Mouse (Mus musculus): Measurements from ENCODE around the gene Csf3.
A peak's percentile ranks its signal among the peaks of the same experiment; 100 is the strongest.
"Not testable (repeated sequence)": the region's sequence is repeated elsewhere in the genome, so short reads cannot be mapped to it uniquely, and the experiment has no call there.

Csf3 gene

GRCm38 (mm10) chr11:98701213-98701670 lies at the start of gene Csf3:
TSS of gene Csf3 (plus strand) at chr11:98701263.
- no peak for DNase-seq (ENCODE audit: low spot score in 2 of 2)

- DNase-seq (ENCODE audit: low spot score in 2 of 2) = peak in 1 of 2 experiments; percentile 50
Measured at GRCm38 (mm10) chr11:98655076-98655475, 46.0 kb upstream of the Csf3 start.

GRCm38 (mm10) chr11:98660517-98660916 lies 40.5 kb upstream of the Csf3 start:
- no peak for DNase-seq (ENCODE audit: low spot score in 2 of 2)

GRCm38 (mm10) chr11:98664091-98664490 lies 37.0 kb upstream of the Csf3 start, which contains the start of gene Gsdma:
TSS of gene Gsdma (plus strand) at chr11:98664351.
- DNase-seq (ENCODE audit: low spot score in 2 of 2) = no peak

- DNase-seq (ENCODE audit: low spot score in 2 of 2) = no peak
Measured at GRCm38 (mm10) chr11:98668984-98669383, 32.1 kb upstream of the Csf3 start.

- no peak for DNase-seq (ENCODE audit: low spot score in 2 of 2)
Measured at GRCm38 (mm10) chr11:98671284-98671815, 29.7 kb upstream of the Csf3 start.

DNA sequence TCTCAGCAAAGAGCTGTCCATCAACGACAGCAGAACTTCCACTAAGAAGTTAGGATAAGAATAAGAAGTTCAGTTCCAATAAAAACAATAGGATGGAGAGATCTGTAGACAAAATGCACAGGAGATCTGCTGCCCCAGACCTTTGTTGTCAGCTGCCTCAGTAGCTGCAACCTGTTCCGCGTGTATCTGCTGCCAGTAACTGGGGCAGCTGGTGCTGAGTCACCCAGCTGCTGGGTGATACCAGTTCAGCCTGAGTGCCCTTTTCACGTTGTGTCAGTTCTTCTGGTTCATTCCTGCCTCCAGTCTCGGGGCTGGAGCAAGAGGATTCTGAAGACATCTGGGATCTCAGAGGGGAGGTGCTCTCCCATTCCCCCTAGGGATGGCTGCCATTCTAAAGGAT lies 29.2 kb upstream of the Csf3 start:
- peak; percentile 17 to 46 for DNase-seq (ENCODE audit: low spot score in 2 of 2)

DNA sequence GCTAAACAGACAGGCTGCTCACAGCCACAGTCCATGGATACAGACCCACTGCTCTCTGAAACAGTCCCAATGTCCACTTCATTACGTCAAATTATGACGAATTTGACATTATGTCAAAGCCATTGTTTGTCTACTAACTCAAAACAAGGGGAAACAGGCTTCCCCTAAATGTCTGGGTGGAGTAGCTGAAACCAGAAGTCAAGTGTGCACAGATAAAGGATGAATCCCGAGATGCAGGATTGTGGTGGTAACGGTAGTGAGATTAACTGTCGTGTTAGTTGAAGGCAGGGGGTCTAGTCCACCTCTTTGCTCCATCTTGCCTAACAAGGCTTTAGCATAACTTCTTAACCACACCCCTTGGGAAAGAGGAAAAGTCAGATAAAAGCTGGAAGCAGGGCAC lies 28.6 kb upstream of the Csf3 start:
- DNase-seq (ENCODE audit: low spot score in 2 of 2) = no peak

- DNase-seq (ENCODE audit: low spot score in 2 of 2) = peak; percentile 43 to 60
Measured at GRCm38 (mm10) chr11:98673136-98673535, 27.9 kb upstream of the Csf3 start.

DNA sequence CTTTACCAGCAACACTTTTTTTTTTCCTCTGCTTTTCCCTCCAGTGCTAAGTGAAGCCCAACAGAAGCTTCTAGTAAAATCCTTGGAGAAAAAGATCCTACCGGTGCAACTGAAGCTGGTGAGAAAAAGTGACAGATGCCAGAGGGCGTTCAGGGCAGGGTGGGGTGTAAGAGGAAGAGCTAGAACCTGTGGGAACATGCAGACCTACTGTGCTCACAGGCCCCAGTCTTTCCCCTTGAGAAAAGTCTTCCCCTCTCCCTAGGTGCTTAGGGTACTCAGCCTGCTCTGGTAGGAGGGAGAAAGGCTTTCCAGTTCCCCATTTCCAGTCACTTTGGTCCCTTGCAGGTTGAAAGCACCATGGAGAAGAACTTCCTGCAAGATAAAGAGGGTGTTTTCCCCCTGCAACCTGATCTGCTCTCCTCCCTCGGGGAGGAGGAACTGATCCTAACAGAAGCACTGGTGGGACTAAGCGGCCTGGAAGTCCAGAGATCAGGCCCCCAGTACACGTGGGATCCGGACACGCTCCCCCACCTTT lies 25.2 kb upstream of the Csf3 start:
- DNase-seq (ENCODE audit: low spot score in 2 of 2) = no peak

DNA sequence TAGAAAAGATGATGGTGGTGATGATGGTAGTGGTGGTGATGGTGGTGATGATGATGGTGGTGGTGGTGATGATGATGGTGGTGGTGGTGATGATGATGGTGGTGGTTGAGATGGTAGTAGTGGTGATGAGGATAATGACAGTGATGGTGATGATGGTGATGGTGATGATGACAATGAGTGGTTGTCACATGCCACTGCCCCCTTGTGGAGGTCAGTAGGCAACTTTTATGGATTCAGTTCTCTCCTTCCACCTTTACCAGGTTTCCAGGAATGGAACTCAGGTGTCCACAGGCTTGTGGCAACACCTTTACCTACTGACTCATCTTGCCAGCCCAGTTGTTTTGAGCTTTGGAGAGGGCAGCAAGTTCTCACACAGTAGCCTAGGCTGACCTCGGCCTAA lies 21.0 kb upstream of the Csf3 start:
- DNase-seq (ENCODE audit: low spot score in 2 of 2) = no peak

DNA sequence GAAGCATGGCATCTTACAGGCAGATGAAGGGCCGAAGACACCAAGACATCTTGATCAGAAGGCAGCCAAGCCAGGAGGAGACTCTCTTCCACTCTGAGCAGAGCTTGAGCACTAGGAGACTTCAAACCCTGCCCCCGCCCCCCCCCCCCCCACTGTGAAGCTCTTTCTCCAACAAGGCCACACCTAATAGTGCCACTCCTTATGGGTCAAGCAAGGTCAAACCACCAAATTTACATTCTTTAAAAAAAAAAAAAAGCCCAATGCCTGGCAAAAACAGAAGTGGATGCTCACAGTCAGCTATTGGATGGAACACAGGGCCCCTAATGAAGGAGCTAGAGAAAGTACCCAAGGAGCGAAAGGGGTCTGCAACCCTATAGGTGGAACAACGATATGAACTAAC lies 20.5 kb upstream of the Csf3 start:
- DNase-seq (ENCODE audit: low spot score in 2 of 2) = not testable (repeated sequence)

DNA sequence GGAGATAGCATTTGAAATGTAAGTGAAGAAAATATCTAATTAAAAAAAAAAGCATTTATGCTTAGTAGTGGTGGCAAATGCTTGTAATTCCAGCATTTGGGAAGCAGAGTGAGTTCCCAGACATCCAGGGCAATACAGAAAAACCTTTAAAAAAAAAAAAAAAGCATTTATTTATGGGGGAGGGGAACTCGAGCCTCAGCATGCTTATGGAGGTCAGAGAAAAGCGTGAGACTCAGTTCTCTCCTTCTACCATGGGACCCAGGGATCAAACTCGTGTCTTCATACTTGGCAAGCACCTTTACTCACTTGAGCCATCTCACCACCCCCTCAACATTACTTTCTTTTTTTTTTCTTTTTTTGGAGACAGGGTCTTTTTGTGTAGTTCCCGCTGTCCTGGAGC lies 19.9 kb upstream of the Csf3 start:
- DNase-seq (ENCODE audit: low spot score in 2 of 2) = no peak

- peak; percentile 97 for DNase-seq (ENCODE audit: low spot score in 2 of 2)
Measured at GRCm38 (mm10) chr11:98681786-98682745, 19.0 kb upstream of the Csf3 start, which contains the start of gene Psmd3. TSS of gene Psmd3 (plus strand) at chr11:98682554.

GRCm38 (mm10) chr11:98682811-98683210 lies 18.3 kb upstream of the Csf3 start:
- no peak for DNase-seq (ENCODE audit: low spot score in 2 of 2)

DNA sequence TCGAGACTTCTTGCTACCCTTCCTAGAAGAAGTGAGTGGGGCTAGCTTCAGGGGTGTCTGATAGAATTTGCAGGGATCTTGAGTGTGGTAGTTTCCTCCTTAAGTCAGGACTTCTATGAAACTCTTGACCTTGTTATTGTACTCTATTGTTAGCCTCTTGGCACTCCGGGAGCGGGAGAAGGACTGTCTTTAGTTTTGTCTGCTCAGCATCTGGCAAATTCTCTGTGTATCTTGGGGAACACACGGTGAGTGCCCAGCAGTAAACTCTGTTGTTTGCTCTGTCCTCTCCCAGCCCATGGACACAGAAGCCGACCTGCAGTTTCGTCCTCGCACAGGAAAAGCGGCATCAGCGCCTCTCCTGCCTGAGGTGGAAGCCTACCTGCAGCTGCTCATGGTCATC lies 15.4 kb upstream of the Csf3 start:
- no peak for DNase-seq (ENCODE audit: low spot score in 2 of 2)

- no peak for DNase-seq (ENCODE audit: low spot score in 2 of 2)
Measured at GRCm38 (mm10) chr11:98686976-98687375, 14.1 kb upstream of the Csf3 start.

DNA sequence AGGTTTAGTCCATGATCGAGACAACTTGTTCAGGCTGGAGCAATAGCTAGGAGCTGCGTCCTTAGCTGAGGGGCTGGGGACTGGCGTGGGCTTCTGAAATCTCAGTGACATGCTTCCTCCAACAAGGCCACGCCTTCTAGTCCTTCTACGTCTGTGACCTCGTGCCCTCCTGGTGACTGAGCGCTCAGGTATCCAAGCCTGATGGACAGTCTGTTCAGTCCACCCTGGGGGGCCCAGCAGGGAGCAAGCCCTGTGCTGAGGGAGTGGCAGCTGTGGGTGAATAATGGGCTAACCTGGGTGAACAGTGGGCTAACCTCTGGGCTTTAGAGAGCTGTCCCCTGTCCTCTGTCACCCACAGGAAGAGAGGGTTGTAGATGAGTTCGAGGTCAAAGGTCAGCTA lies 13.1 kb upstream of the Csf3 start:
- DNase-seq (ENCODE audit: low spot score in 2 of 2) = no peak

DNA sequence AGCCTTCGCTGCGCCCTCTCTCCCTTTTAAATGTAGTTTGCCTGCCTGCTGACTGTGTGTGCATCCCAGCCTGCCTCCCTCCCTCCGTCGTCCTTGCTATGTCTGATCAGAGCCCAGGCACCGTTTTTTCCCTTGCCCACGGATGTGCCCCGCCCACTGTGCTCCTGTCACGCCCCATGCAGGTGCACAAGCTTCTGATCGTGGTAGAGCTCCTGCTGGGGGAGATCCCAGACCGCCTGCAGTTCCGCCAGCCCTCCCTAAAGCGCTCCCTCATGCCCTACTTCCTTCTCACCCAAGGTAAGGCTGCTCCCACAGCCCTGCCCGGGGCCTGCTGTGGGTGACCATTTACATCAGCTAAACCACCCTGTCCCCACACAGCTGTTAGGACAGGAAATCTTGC lies 7.9 kb upstream of the Csf3 start:
- DNase-seq (ENCODE audit: low spot score in 2 of 2) = no peak

DNA sequence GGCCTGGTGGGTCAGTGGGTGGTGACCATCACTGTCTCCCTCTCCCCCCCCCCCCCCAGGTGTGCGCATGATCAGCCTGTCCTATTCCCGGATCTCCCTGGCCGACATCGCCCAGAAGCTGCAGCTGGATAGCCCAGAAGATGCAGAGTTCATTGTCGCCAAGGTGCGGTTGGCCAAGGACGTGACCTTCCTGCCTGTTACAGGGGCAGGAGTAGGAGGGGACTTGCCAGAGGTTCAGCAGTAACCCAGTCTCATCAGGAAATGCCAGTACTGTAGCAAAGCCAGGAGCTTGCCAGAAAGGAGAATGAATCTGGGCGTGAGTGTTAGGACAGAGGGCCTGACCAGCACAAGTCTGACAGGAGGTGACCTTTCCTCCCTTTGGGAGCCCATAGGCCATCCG lies 7.3 kb upstream of the Csf3 start:
- DNase-seq (ENCODE audit: low spot score in 2 of 2) = no peak

DNA sequence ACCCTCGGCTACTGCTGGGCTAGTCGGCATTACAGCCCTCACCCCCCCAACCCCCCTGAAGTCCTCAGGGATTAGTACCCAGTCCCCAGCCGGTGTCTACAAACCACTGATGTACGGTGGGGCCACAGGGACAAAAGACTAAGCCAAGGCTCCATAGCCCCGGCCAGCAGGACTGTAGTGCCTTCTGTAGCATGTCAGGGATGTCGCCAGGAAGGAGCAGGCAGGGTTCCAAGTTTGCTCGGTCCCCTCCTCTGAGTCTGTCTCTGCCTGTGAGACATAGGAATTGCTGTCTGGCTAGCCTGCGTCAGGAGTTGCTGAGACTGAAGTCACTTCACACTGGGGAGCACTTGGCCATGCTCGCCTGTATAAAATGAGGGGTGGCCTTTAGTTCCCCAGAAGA lies 6.8 kb upstream of the Csf3 start:
- DNase-seq (ENCODE audit: low spot score in 2 of 2) = no peak

DNA sequence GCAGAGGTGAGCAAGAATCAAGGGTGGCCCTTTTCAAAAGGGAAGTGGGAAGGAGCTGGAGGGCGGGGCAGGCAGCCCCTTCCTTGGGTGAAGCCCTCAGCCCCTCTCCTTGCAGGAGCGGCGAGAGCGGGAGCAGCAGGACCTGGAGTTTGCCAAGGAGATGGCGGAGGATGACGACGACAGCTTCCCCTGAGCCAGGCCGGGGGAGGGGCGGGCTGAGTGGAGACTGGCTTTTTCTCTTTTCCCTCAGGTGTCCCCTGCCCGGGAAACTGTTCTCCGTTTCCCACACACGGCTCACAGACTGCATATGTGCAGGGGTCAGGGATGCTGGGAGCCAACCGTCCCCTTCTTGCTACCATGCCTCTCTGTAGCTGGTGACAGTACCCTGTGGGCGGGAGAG lies 5.7 kb upstream of the Csf3 start:
- DNase-seq (ENCODE audit: low spot score in 2 of 2) = no peak

All from urinary bladder, postnatal 36 days (tissue).